Mouse (Mus musculus) intestine, embryonic 15.5 days (tissue): Measurements from ENCODE around the gene Gm17359. TPM values are rescaled to one million over a fixed set of nuclear protein-coding genes. Genes with fewer than 3 reads are reported as not detected.

ENCODE experiments used
- ATAC-seq: fragments of 200-750 bp; cut with Nextera tagmentation; 2 replicates; pipeline ENCODE4 v1.8.0; 2017; ENCODE audit warnings: moderate TSS enrichment, moderate library complexity
- H3K27ac ChIP-seq: fragments of 300-500 bp; sonication (generic); 2 replicates; pipeline ENCODE4 v1.5.1; 2015; ENCODE audit warnings: mild to moderate bottlenecking, inconsistent platforms
- H3K27me3 ChIP-seq: fragments of 300-500 bp; sonication (generic); replicated peaks from 2 replicates; pipeline ENCODE4 v1.6.1; 2015; ENCODE audit warnings: inconsistent platforms
- H3K36me3 ChIP-seq: fragments of 300-500 bp; sonication (generic); 2 replicates; pipeline ENCODE4 v1.6.1; 2015; ENCODE audit warnings: inconsistent platforms
- H3K4me1 ChIP-seq: fragments of 300-500 bp; sonication (generic); replicated peaks from 2 replicates; pipeline ENCODE4 v1.6.1; 2015; ENCODE audit warnings: inconsistent platforms
- H3K4me2 ChIP-seq: fragments of 300-500 bp; sonication (generic); replicated peaks from 2 replicates; pipeline ENCODE4 v1.6.1; 2015; ENCODE audit warnings: mild to moderate bottlenecking, inconsistent platforms
- H3K4me3 ChIP-seq: fragments of 300-500 bp; sonication (generic); replicated peaks from 2 replicates; pipeline ENCODE4 v1.5.1; 2015; ENCODE audit warnings: inconsistent platforms
- H3K9ac ChIP-seq: fragments of 300-500 bp; sonication (generic); 2 replicates; pipeline ENCODE4 v1.6.1; 2015; ENCODE audit warnings: inconsistent platforms
- H3K9me3 ChIP-seq: fragments of 300-500 bp; sonication (generic); 2 replicates; pipeline ENCODE4 v1.6.1; 2016; ENCODE audit warnings: inconsistent platforms
- whole genome bisulfite sequencing: fragments of 180-500 bp; shearing (Covaris S2); methylation state at CpG from one replicate; pipeline ENCODE4 v1.1.7; 2015; 5-methylcytosine and 5-hydroxymethylcytosine counted together
- polyA plus RNA-seq: library from polyadenylated mRNA; unstranded; fragments of >200 nt; fragmentation: Nextera tagmentation; extraction: Ambion mirVana; gene quantifications from 2 replicates; pipeline ENCODE4 v1.2.1, GENCODE M21; 2015

Gene Gm17359
- polyA plus RNA-seq, 1 experiment from 2014 or later = not detected

DNA sequence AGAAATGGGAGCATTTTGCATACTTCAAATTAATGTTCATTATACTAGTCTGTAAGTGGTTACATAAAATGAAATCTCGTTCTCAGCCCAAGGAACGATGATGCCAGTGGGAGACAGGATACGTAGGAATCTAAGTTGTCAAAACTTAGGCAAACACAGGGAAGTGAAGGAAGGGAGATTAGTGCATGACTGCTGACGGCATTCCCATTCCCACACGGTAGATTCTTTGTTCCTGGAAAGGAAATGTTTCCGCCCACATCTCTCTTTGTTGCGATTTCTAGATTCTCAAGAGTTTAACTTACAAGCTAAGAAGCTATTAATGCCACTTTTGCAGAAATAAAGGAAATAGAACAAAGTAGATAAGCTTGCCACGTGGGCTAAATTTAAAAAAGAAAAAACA is 29.6 kb downstream of the Gm17359 start:
- no peak overlapping the region for H3K4me3 ChIP-seq
- 57% methylated on average over 8 of the region's 8 CpGs for WGBS

DNA sequence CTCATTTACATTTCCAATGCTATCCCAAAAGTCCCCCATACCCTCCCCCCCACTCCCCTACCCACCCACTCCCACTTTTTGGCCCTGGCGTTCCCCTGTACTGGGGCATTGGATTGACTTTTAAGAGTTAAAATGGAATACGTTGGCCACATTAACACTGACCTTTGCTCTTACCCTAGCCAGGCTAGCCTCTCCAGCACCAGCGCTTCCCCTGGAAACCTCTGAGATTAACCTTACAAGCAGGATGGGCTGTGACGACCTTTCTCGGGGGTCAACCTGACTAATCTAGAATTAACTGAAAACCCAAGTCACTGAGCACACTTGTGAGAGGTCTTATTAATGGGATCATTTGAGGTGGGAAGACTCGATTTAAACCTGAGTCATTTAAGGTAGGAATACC is 31.8 kb downstream of the Gm17359 start:
- WGBS = 66% methylated on average over 6 of the region's 6 CpGs
- H3K4me3 ChIP-seq = no peak overlapping the region
- H3K9ac ChIP-seq = no peak overlapping the region
- no peak overlapping the region for H3K27ac ChIP-seq
- no peaks in the 10 kb centered on the region for H3K27me3 ChIP-seq
- H3K36me3 ChIP-seq = no peaks in the 10 kb centered on the region
- no peak for ATAC-seq
- H3K4me2 ChIP-seq = no peak overlapping the region
- H3K9me3 ChIP-seq = no peaks in the 10 kb centered on the region
- H3K4me1 ChIP-seq = 0 out of 2 replicates have a peak, but pooled peaks cover 2% of the 10 kb centered on the region

More for the DNA sequence above, 29.6 kb downstream of the Gm17359 start:
- Histone ChIP-seq H3K4me2 (no peak overlapping the region), H3K4me1 (0 out of 2 replicates have a peak, but pooled peaks cover 2% of the 10 kb centered on the region), H3K36me3 (no peaks in the 10 kb centered on the region), H3K9me3 (no peaks in the 10 kb centered on the region), H3K27ac (no peak overlapping the region), H3K9ac (no peak overlapping the region), H3K27me3 (no peaks in the 10 kb centered on the region)
- no peak for ATAC-seq

DNA sequence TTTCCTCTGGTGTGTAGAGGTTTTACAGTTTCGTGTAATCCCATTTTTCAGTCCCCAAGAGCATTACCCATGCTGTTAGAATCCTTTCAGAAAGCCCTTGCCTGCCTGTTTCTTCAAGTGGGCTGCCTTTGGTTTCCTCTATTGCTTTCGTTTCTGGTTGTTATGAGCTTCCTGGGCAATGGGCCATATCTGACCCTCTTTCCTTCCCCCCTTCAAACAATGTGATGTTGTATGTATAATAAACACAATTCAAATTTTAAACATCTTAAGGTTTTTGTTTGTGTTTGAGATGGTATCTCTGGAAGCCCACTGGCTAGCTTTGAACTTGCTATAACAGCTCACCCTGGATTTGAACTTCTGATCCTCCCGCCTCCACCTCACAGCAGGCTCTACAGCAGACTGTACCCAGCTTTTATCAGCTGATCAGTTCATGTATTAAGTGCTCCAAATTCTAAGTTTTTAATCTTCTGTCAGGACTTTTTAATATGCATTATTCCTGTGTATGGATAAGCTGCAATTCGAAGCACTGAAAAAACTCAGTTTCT is 34.0 kb downstream of the Gm17359 start:
- H3K4me3 ChIP-seq = no peak overlapping the region
- no peaks in the 10 kb centered on the region for H3K27me3 ChIP-seq
- H3K4me1 ChIP-seq = 0 out of 2 replicates have a peak, but pooled peaks cover 2% of the 10 kb centered on the region
- no peak overlapping the region for H3K9ac ChIP-seq
- no peaks in the 10 kb centered on the region for H3K36me3 ChIP-seq
- no peak overlapping the region for H3K4me2 ChIP-seq
- H3K9me3 ChIP-seq = no peaks in the 10 kb centered on the region
- ATAC-seq = no peak
- 56% methylated on average over 4 of the region's 4 CpGs for WGBS
- no peak overlapping the region for H3K27ac ChIP-seq

DNA sequence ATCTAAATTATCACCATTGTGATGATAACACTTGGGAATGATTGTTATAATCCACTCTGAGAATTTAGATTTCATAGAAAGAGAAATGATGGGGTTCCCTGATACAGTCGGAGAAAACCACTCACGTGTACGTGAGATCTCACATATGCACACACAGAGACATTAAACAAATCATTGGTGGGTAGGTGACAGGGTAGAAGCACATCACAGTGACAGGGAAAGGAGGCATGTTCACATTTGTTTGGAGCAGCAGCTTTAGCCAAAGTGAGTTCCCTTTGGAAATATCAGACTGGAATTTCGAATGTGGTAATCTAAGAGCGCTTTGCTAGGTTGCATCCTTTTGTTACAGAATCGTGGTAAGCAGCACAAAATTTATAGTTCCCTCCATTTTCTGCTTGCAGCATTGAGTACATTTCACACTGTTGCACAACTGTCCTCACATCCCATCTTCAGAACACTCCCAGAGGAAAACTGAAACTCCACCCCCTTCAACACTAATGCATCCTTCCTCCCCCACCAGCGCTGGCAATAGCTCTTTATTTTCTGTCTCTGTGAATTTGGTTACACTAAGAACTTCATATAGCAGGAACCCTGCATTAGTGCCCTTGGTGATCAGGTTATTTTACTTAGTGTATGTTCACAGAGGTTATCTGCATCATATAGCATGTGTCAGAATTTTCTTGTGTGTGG is 35.2 kb downstream of the Gm17359 start:
- 0 out of 2 replicates have a peak, but pooled peaks cover 2% of the 10 kb centered on the region for H3K4me1 ChIP-seq
- no peaks in the 10 kb centered on the region for H3K9me3 ChIP-seq
- no peak overlapping the region for H3K27ac ChIP-seq
- no peak overlapping the region for H3K4me3 ChIP-seq
- no peak overlapping the region for H3K9ac ChIP-seq
- no peak overlapping the region for H3K4me2 ChIP-seq
- 76% methylated on average over 7 of the region's 7 CpGs for WGBS
- H3K27me3 ChIP-seq = no peaks in the 10 kb centered on the region
- no peaks in the 10 kb centered on the region for H3K36me3 ChIP-seq
- no peak for ATAC-seq

DNA sequence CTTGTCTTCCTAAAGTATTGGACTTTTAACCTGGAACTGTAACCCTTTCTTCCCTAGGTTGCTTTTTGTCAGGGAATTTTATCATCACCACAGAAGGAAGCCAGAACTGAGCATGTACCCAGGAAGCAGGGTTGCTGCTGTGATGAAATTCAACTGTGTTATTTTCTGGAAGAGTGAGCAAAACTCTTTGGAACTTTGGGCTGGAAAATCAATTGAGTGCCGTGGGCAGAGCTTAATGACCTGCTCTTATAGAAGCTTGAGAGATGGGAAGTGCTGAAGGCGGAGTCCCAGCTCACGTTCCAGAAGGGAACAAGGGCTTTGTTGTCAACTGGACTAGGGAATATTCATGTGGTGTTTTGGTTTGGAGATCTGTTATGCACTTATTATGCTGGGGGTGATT is 37.5 kb downstream of the Gm17359 start:
- Histone ChIP-seq H3K4me3 (no peak overlapping the region), H3K27me3 (no peaks in the 10 kb centered on the region), H3K4me2 (no peak overlapping the region), H3K4me1 (0 out of 2 replicates have a peak, but pooled peaks cover 2% of the 10 kb centered on the region), H3K9me3 (no peaks in the 10 kb centered on the region), H3K9ac (no peak overlapping the region), H3K27ac (no peak overlapping the region), H3K36me3 (no peaks in the 10 kb centered on the region)
- WGBS = 75% methylated on average over 3 of the region's 3 CpGs
- ATAC-seq = no peak

DNA sequence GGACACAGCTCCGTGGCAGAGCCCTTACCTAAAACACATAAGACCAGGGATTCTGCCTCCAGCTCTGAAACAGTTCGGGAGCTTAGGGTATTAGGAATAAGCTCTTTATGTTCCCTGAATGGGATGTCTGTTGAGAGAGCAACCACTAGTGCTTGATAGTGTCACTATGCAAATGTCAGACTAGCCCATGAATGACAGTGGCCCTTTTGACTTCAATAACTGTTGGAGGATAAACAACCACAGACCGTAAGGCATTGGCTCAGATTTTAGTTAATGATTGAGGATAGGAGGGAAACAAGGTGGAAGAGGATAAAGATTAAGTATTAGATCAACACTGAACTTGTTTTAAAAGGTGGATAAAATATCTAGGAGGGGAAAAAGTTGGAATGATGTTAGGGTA is 41.6 kb downstream of the Gm17359 start:
- Histone ChIP-seq H3K36me3 (no peaks in the 10 kb centered on the region), H3K4me2 (no peak overlapping the region), H3K4me1 (no peaks in the 10 kb centered on the region), H3K9me3 (no peaks in the 10 kb centered on the region), H3K9ac (no peak overlapping the region), H3K27ac (no peak overlapping the region), H3K27me3 (no peaks in the 10 kb centered on the region; the same call in 1 of the 2 replicates), H3K4me3 (no peak overlapping the region)
- WGBS = 39% methylated on average over 3 of the region's 3 CpGs
- no peak for ATAC-seq

DNA sequence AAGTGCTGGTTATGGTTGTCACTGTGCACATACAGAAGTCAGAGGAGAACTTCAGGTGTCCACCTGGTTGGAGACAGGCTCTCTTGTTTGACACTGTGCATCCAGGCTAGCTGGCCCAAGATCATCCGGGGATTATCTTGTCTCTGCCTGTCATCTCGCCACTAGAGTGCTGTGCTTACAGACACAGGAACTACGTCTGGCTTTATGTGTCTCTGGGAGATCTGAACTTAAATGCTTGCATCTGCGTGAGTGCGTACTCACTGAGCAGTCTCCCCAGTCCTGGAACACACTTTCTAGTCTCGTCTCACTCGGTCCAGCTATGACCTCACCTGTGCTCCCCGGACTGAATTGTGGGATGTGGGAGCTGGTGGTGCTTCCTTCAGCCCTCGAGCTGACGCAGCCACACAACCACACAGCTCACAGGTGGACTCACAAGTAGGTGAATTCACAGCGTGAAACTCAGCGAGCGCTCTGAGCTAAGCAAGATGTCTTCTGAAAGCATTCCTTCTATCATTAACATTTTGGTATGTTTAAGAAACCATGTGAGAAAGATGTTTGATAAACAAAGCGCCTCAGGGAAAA is 42.9 kb downstream of the Gm17359 start:
- no peaks in the 10 kb centered on the region for H3K9me3 ChIP-seq
- H3K4me2 ChIP-seq = no peak overlapping the region
- no peak for ATAC-seq
- H3K4me1 ChIP-seq = no peaks in the 10 kb centered on the region
- 68% methylated on average over 14 of the region's 14 CpGs for WGBS
- no peaks in the 10 kb centered on the region for H3K36me3 ChIP-seq
- H3K4me3 ChIP-seq = no peak overlapping the region
- H3K27me3 ChIP-seq = no peaks in the 10 kb centered on the region; the same call in 1 of the 2 replicates
- H3K9ac ChIP-seq = no peak overlapping the region
- no peak overlapping the region for H3K27ac ChIP-seq

DNA sequence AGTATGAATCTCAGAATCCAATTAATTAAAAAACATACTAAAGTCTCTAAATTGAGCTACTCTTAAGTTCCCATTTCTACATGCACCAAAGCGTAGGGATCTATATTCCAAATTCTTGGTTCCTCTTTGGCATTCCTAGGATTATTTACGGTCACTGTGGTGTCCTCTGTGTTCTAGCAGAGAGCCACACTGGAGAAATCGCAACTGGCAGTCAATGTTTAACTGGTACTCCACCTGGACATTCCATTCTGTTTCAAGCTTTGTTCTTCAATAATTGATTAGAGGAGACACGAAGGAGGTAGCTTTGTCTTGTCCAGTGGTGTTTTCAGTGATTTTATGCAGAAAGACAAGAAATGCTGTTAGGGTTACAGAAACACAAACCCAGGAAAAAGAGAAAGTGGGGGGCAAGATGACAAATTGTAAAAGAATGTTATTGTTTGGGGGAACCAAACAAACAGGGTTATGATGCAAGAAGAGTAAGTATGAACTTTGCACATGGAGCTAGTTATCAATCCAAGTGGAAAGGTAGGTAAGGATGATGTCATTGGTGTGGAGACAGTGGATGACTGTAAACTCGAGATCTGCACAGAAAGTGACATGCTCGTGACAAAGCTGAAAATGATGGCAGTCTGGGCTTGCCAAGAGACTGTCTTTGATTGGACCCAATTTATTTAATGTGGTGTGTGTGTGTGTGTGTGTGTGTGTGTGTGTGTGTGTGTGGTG is 43.6 kb downstream of the Gm17359 start:
- no peak overlapping the region for H3K9ac ChIP-seq
- 58% methylated on average over 6 of the region's 6 CpGs for WGBS
- H3K4me2 ChIP-seq = no peak overlapping the region
- no peaks in the 10 kb centered on the region; the same call in 1 of the 2 replicates for H3K27me3 ChIP-seq
- no peaks in the 10 kb centered on the region for H3K4me1 ChIP-seq
- no peaks in the 10 kb centered on the region for H3K9me3 ChIP-seq
- H3K27ac ChIP-seq = no peak overlapping the region
- no peaks in the 10 kb centered on the region for H3K36me3 ChIP-seq
- no peak overlapping the region for H3K4me3 ChIP-seq
- ATAC-seq = peak; percentile 41; the same call in 1 of the 2 replicates

DNA sequence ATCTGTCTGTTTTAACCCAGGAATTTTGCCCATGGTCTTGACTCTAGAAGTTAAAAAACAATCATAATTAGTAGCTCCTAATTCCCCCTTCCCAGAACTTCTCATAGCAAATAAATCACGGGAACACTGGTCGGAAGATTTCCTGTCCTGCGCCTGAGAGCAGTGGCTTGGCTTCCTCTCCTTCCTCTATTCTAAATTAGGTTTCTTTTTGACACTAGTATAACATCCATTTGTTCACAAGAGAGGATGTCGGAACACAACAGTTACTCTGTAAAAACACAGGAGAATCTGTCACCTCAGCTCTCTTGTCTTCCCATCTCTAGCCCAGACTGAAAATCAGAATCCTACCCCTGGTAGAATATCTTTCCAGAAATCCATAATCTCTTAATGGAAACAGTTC is 44.9 kb downstream of the Gm17359 start:
- WGBS = 47% methylated on average over 4 of the region's 4 CpGs
- Histone ChIP-seq H3K36me3 (no peaks in the 10 kb centered on the region), H3K4me1 (no peaks in the 10 kb centered on the region), H3K27ac (no peak overlapping the region), H3K4me2 (no peak overlapping the region), H3K9ac (no peak overlapping the region), H3K9me3 (no peaks in the 10 kb centered on the region), H3K27me3 (no peaks in the 10 kb centered on the region; the same call in 1 of the 2 replicates), H3K4me3 (no peak overlapping the region)
- ATAC-seq = no peak

DNA sequence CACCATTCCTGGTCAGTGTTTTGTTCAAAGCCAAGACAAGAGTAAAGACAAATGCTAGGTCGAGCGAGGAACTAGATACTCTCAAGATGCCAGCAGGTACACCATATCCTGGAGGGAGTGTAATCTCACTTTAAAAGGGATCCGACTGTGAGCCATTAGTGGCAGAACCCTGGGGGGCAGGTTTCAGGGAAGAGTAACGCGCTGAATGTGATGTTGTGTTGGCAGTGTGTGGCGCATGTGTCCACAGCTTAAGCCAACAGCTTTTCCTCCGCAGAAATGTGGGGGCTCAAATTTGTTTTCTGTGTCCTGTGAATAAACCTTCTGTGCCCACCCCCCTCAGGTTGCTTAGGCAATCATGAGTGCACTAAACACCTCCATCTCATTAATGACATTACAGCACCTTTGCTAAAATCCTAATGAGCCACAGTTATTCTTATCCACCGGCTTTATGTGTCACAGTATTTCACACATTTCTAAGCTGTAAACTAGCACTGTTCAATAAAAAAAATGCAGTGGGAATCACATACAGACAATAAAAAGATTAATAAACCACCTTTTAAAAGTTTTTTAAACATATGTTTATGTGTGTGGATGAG is 49.1 kb downstream of the Gm17359 start:
- Histone ChIP-seq H3K4me3 (no peak overlapping the region), H3K9me3 (no peaks in the 10 kb centered on the region), H3K36me3 (no peaks in the 10 kb centered on the region), H3K9ac (no peak overlapping the region), H3K4me1 (no peaks in the 10 kb centered on the region), H3K27ac (no peak overlapping the region), H3K4me2 (no peak overlapping the region), H3K27me3 (no peaks in the 10 kb centered on the region)
- no peak for ATAC-seq
- WGBS = 35% methylated on average over 8 of the region's 8 CpGs

DNA sequence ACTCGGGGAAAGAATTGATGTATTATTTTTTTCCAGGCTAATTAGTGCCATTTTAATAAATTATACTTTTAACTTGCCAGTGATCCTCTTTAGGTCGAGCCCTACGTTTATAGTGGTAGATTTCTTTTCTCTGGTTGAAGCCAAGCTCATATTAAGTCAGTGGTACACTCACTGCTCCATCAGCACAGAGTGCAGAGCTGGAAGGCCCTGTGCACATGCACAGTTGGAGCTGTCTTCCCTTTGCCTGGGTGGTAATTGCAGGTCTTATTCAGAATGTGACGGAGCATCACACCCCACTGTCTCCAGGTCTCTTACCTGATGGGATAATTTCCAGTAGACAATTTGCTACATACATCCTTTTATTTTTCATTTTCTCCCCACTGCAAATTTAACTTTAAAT is 52.6 kb downstream of the Gm17359 start:
- no peak for ATAC-seq
- Histone ChIP-seq H3K4me1 (no peaks in the 10 kb centered on the region), H3K4me2 (no peak overlapping the region), H3K27ac (no peak overlapping the region), H3K9ac (no peak overlapping the region), H3K27me3 (no peaks in the 10 kb centered on the region), H3K36me3 (no peaks in the 10 kb centered on the region), H3K4me3 (no peak overlapping the region), H3K9me3 (no peaks in the 10 kb centered on the region)
- WGBS = 48% methylated on average over 4 of the region's 4 CpGs

DNA sequence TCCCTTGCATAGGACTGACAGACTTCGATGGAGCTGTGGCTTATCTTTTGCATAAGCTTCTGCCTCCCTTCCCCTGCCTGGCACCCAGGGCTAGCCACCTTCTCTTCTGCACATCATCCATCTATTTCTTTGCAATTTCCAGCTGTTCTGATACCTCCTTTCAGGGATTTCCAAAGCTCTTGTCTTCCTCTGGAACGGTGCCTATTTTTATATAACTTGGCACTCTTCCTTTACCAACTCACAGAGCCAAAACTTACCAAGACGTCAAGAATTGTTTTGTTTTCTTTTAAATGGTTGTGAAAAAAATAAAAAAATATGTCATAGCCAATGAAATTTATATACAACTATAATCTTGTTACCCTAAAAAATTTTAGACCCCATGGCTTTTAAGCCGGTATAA is 64.1 kb downstream of the Gm17359 start:
- Histone ChIP-seq H3K4me3 (no peak overlapping the region), H3K4me2 (no peak overlapping the region), H3K27me3 (no peaks in the 10 kb centered on the region), H3K9ac (no peak overlapping the region), H3K9me3 (no peaks in the 10 kb centered on the region), H3K36me3 (no peaks in the 10 kb centered on the region), H3K27ac (no peak overlapping the region), H3K4me1 (no peaks in the 10 kb centered on the region)
- ATAC-seq = no peak
- WGBS = 68% methylated on average over 4 of the region's 4 CpGs
